Mouse (Mus musculus) limb, embryonic 10.5 days (tissue): Measurements from ENCODE around the gene Trp53i13. TPM values are rescaled to one million over a fixed set of nuclear protein-coding genes. Genes with fewer than 3 reads are reported as not detected.
A peak's percentile ranks its signal among the peaks of the same experiment; 100 is the strongest.

ENCODE experiments used
- DNase-seq: peaks from one replicate; pipeline ENCODE4 v3.0.0-alpha.2; 2017; ENCODE audit warnings: low spot score
- H3K27ac ChIP-seq: fragments of 300-500 bp; sonication (generic); 2 replicates; pipeline ENCODE4 v1.5.1; 2016; ENCODE audit warnings: mild to moderate bottlenecking
- H3K27me3 ChIP-seq: fragments of 300-500 bp; sonication (generic); 2 replicates; pipeline ENCODE4 v1.6.1; 2016; ENCODE audit warnings: low read depth, mild to moderate bottlenecking; ENCODE audit not compliant: poor library complexity, severe bottlenecking
- H3K36me3 ChIP-seq: fragments of 300-500 bp; sonication (generic); 2 replicates; pipeline ENCODE4 v1.6.1; 2016; ENCODE audit warnings: mild to moderate bottlenecking, moderate library complexity
- H3K4me1 ChIP-seq: fragments of 300-500 bp; sonication (generic); 2 replicates; pipeline ENCODE4 v1.6.1; 2016
- H3K4me3 ChIP-seq: fragments of 300-500 bp; sonication (generic); 2 replicates; pipeline ENCODE4 v1.5.1; 2016; ENCODE audit warnings: mild to moderate bottlenecking, moderate library complexity
- H3K9me3 ChIP-seq: fragments of 300-500 bp; sonication (generic); replicated peaks from 2 replicates; pipeline ENCODE4 v1.6.1; 2016; ENCODE audit warnings: mild to moderate bottlenecking
- WGBS: fragments of 180-500 bp; shearing (Covaris S2); methylation state at CpG from one replicate; pipeline ENCODE4 v1.1.7; 2016; 5-methylcytosine and 5-hydroxymethylcytosine counted together
- polyA plus RNA-seq: library from polyadenylated mRNA; unstranded; fragments of >200 nt; fragmentation: Nextera tagmentation; extraction: Ambion mirVana; gene quantifications from 2 replicates; pipeline ENCODE4 v1.2.1, GENCODE M21; 2016

Trp53i13 gene
- polyA plus RNA-seq, 1 experiment from 2014 or later: 38.7 TPM

DNA sequence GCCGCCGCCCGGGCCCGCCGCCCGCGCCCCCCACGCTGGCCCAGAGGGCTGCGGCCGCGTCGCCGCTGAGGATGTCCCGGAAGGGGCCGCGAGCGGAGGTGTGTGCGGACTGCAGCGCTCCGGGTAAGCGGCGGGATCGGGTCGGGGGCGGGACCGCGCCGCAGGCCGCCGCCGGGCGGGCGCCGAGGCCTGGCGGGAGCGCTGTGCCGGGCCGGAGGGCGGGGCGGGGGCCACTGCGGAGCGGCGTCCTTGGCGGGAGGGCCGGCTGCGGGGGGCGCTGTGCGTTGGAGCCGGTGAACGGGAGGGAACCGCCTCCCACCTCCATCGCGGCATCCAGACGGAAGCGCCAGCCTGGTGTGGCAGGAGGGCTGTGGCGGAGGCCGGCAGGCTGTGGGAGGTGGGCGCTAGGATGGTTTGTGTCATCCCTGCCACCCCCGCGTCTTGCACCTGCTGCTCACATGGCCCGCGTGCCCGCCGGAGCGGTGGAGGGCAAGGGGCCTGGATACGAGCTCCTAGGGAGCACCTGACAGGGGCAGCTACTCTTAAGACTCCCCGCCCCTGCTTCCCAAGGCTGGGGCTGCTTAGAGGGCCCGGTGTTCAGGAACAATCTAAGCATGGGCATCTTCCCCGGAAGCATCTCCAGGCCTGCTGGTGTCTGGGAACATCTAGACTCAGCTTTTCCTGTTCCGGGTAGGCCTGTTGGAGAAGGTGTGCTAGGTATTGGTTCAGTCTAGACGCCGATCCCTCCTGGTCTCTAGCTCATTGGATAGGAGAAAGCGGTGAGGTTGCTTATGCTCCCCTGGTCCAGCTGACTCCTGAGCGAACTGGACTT, 22.1 kb downstream of the Trp53i13 start, which contains the start of gene Git1:
Git1 (plus strand) TSS at position 51 of the 832 bp plus-strand sequence.
- Histone ChIP-seq H3K4me3 (peak within 1 kb of the TSS; percentile 98), H3K36me3 (peaks cover 14% of the 10 kb centered on the region; the same call in 1 of the 2 replicates), H3K27ac (peak within 1 kb of the TSS; percentile 96), H3K9me3 (no peaks in the 10 kb centered on the region), H3K4me1 (peaks cover 89% of the 10 kb centered on the region), H3K27me3 (no peaks in the 10 kb centered on the region)
- WGBS: 4% methylated on average over 64 of the region's 74 CpGs
- DNase-seq: peak; percentile 67

- Histone ChIP-seq H3K9me3 (no peaks in the 10 kb centered on the region), H3K36me3 (0 out of 2 replicates have a peak, but pooled peaks cover 14% of the 10 kb centered on the region), H3K27me3 (no peaks in the 10 kb centered on the region), H3K4me1 (peaks cover 89% of the 10 kb centered on the region), H3K27ac (peak overlapping the region; percentile 96), H3K4me3 (peak overlapping the region; percentile 98)
- peak; percentile 91 for DNase-seq
- under 1% methylated on average over 32 of the region's 32 CpGs for WGBS
Measured at GRCm38 (mm10) chr11:77492911-77493332, 22.9 kb downstream of the Trp53i13 start.

DNA sequence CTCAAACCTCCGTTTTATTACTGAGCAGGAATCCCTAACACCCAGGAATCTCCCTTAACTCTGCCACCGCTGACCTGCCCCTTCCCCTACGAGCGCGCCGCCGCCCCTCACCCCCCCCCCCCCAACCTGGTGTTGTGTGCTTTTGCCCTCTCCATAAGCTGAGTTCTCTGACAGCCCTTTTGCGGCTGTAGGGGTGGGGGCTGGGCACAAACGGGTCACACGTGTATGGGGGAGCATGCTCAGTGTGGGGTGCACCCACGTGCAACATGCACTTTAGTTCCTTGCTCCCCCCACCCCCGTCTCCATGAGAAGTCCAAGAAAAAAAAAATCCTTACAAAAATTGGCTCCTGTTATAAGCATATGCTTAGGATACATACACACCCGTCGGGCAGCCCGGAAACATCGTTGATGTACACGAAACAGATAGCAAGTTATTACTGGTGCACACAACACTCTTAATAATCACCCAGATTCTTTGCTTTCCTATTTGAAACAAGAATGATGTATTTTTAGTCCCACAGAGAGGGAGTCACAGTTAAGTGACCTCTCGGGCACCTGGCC, 23.4 kb downstream of the Trp53i13 start:
- DNase-seq: peak; percentile 56
- H3K27ac ChIP-seq: peak overlapping the region; percentile 96
- WGBS: 1% methylated on average over 18 of the region's 18 CpGs
- H3K4me1 ChIP-seq: peaks cover 89% of the 10 kb centered on the region
- H3K9me3 ChIP-seq: no peaks in the 10 kb centered on the region
- H3K4me3 ChIP-seq: peak overlapping the region; percentile 98
- no peaks in the 10 kb centered on the region for H3K27me3 ChIP-seq
- H3K36me3 ChIP-seq: 0 out of 2 replicates have a peak, but pooled peaks cover 14% of the 10 kb centered on the region

DNA sequence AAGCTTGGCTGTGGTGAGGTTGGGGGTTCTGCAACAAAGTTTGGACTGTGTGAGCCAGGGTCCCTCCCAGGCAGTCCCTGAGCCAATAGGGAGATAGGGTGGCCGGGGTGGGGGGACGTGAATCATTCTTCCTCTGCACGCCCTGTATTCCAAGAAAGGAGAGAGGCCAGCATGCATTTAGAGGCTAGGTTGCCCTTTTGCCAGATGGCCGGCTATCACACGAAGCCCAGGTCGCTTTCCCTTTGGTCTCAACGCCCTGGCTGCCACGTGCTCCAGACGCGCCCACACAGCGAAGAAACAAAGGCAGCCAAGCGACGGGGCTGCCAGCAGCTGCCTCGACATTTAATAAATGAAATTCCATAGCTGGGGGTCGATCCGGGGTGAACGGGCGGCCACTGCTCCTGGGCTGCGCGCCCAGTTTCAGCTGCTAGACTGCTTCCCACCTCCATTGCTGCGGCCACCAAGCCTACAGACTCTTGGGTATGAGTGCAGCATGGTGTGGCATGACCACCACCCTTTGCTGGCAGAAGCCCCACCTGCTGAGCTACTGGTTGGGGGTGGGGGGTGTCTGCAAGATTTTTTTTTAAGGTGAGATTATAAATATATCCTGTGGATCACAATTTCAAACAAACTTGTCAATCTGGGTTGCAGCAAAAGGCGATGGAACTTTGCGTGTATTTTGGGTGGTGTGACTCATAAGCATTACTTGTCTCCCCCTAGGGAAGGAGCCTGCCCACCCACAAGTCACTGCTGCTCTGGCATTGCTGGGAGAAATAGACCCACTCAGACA, 24.1 kb downstream of the Trp53i13 start:
- peak; percentile 84 for DNase-seq
- no peaks in the 10 kb centered on the region for H3K9me3 ChIP-seq
- H3K27ac ChIP-seq: peak overlapping the region; percentile 96
- H3K27me3 ChIP-seq: no peaks in the 10 kb centered on the region
- peak overlapping the region; percentile 98 for H3K4me3 ChIP-seq
- 0 out of 2 replicates have a peak, but pooled peaks cover 7% of the 10 kb centered on the region for H3K36me3 ChIP-seq
- WGBS: under 1% methylated on average over 23 of the region's 23 CpGs
- H3K4me1 ChIP-seq: peaks cover 89% of the 10 kb centered on the region

DNA sequence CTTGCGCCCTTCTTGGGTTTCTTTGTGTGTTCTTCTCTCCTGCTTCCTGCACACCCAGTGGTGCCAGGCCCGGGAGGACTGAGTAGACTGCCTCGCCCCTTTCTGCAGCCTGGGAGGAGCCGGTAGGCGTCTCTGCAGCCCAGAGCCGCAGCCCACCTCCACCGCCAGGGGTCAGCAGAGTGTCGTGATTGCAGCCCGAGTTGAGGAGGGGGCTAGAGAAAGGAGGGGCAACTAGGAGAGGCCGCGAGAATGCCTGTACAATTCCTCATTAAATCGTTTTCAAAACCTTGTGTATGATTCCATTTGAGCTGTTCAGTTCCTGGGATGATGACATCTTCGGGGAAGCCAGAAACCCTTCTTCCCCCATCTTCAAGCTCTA, 24.7 kb downstream of the Trp53i13 start:
- H3K36me3 ChIP-seq: 0 out of 2 replicates have a peak, but pooled peaks cover 5% of the 10 kb centered on the region
- WGBS: under 1% methylated on average over 13 of the region's 13 CpGs

GRCm38 (mm10) chr11:77490451-77490850, 25.3 kb downstream of the Trp53i13 start:
- Histone ChIP-seq H3K27ac (peak overlapping the region; percentile 96), H3K9me3 (no peaks in the 10 kb centered on the region), H3K4me3 (peak overlapping the region; percentile 98), H3K4me1 (peaks cover 90% of the 10 kb centered on the region), H3K36me3 (no peaks in the 10 kb centered on the region), H3K27me3 (no peaks in the 10 kb centered on the region)
- no peak for DNase-seq
- 66% methylated on average over 6 of the region's 6 CpGs for WGBS

More for the DNA sequence above, 24.7 kb downstream of the Trp53i13 start:
- Histone ChIP-seq H3K4me3 (peak overlapping the region; percentile 98), H3K27ac (peak overlapping the region; percentile 96), H3K9me3 (no peaks in the 10 kb centered on the region), H3K27me3 (no peaks in the 10 kb centered on the region), H3K4me1 (peaks cover 90% of the 10 kb centered on the region)
- DNase-seq: peak; percentile 99

GRCm38 (mm10) chr11:77489591-77490235, 26.1 kb downstream of the Trp53i13 start, which contains the start of gene Ankrd13b:
Ankrd13b (minus strand) TSS chr11:77489678.
- WGBS: 4% methylated on average over 74 of the region's 87 CpGs
- Histone ChIP-seq H3K27ac (peak within 1 kb of the TSS; percentile 96), H3K9me3 (no peaks in the 10 kb centered on the region), H3K4me1 (peaks cover 89% of the 10 kb centered on the region), H3K4me3 (peak within 1 kb of the TSS; percentile 98), H3K36me3 (no peaks in the 10 kb centered on the region), H3K27me3 (no peaks in the 10 kb centered on the region)
- DNase-seq: peak; percentile 81

- no peaks in the 10 kb centered on the region for H3K27me3 ChIP-seq
- 3% methylated on average over 55 of the region's 55 CpGs for WGBS
- H3K4me1 ChIP-seq: peaks cover 82% of the 10 kb centered on the region
- peak; percentile 60 for DNase-seq
- no peaks in the 10 kb centered on the region for H3K36me3 ChIP-seq
- peak overlapping the region; percentile 96 for H3K27ac ChIP-seq
- H3K9me3 ChIP-seq: no peaks in the 10 kb centered on the region
- peak overlapping the region; percentile 98 for H3K4me3 ChIP-seq
Measured at GRCm38 (mm10) chr11:77488771-77489581, 26.8 kb downstream of the Trp53i13 start.

DNA sequence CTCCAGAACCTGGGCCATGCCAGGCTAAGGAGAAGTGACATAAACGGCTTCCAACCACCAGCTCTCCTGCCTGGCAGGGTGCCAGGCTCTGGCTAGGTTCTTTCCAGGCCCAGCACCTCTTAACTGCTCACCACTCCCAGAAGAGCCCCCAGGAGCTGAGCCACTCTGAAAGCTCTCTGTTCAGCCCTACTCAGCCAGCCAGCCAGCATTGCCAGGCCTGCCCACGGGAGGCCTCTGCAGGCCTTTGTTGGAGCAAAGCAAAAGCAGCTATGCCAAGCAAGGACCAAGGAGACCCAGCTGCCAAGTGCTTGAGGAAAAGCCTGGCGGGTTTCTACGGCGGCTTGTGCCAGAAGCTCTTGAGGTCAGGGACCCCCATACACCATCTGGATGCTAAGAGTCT, 29.0 kb downstream of the Trp53i13 start:
- peak overlapping the region; percentile 7; the same call in 1 of the 2 replicates for H3K27ac ChIP-seq
- no peak overlapping the region for H3K4me3 ChIP-seq
- peaks cover 71% of the 10 kb centered on the region for H3K4me1 ChIP-seq
- 0 out of 2 replicates have a peak, but pooled peaks cover 4% of the 10 kb centered on the region for H3K36me3 ChIP-seq
- H3K27me3 ChIP-seq: no peaks in the 10 kb centered on the region
- H3K9me3 ChIP-seq: no peaks in the 10 kb centered on the region
- WGBS: 84% methylated on average over 5 of the region's 5 CpGs
- no peak for DNase-seq

- peak overlapping the region; percentile 38; the same call in 1 of the 2 replicates for H3K27ac ChIP-seq
- no peaks in the 10 kb centered on the region for H3K9me3 ChIP-seq
- 0 out of 2 replicates have a peak, but pooled peaks cover 6% of the 10 kb centered on the region for H3K36me3 ChIP-seq
- H3K27me3 ChIP-seq: no peaks in the 10 kb centered on the region
- H3K4me1 ChIP-seq: peaks cover 56% of the 10 kb centered on the region
- no peak for DNase-seq
- peak overlapping the region; percentile 19; the same call in 1 of the 2 replicates for H3K4me3 ChIP-seq
- WGBS: 60% methylated on average over 6 of the region's 6 CpGs
Measured at GRCm38 (mm10) chr11:77485229-77485628, 30.6 kb downstream of the Trp53i13 start.

DNA sequence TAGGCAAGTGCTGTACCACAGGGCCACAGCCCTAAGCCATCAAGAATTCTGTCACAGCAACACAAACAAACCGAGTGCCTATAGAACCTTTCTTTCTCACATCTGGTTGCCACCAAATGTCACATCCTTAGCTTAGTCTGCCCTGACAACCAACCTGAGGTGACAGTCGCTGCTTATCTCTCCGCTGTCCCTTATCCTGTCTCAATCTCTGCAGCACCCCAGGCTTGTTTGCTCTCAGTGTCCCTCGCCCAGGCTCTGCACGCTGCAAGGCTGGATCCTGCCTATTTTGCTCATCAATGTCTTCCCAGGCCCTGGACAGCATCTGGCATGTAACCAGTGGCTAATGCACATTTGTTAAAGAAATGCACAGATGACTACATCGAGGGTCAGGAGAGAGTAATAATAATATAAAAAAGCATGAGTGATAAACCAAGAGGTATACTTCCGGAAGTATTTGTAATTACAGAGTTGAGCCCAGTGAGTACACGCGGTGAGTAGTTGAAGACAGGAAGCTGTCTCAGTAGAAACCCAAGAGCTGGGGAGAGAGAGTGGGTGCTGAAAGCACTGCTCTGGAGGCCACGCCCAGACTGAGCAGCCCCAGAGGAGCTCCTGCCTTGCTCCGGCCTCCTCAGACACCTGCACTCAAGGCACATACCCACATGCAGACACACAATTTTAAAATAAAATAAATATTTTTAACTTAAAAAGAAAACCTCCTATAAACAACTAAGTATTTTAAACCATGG, 32.1 kb downstream of the Trp53i13 start:
- H3K27ac ChIP-seq: no peak overlapping the region
- H3K36me3 ChIP-seq: 0 out of 2 replicates have a peak, but pooled peaks cover 6% of the 10 kb centered on the region
- WGBS: 59% methylated on average over 11 of the region's 11 CpGs
- no peaks in the 10 kb centered on the region for H3K9me3 ChIP-seq
- no peaks in the 10 kb centered on the region for H3K27me3 ChIP-seq
- peaks cover 47% of the 10 kb centered on the region for H3K4me1 ChIP-seq
- DNase-seq: no peak
- no peak overlapping the region for H3K4me3 ChIP-seq
